38 mouse cellular contexts compared by ENCODE assay signal in the genomic region with DNA sequence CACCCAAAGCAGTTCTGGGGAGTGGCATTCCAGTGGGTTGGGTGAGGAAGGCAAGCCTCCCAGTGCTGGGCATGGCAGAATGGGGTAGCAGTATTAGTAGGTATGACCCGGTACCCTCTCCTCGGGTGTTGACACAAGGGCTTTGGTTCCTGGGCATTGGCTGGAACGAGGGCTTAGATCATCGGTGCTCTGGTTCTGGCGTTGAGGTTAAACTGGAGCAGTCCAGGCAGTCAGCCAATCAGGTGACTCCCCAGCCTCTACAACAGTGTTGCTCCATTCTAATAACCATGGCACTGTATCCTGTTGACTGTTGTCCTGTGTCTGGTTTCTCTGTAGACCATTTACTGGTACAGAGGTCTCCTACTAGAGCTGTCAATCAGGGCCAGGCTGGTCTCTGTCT. TPM values are rescaled to one million over a fixed set of nuclear protein-coding genes. Genes with fewer than 3 reads are reported as not detected.
DNase-seq lines count a peak whose midpoint lies in the region; ATAC-seq and TF ChIP-seq lines count a peak whose summit lies in the region.
"Had no signal": no experiment of that assay in that cellular context is flagged by ENCODE, and none has a peak within 500 bp of the region (broad histone marks: within the 10 kb centered on the region; RNA-seq: fewer than 3 reads in every experiment).

No protein-coding gene starts in this region.

- TF ChIP-seq CTCF in kidney, adult 2 months (conservative IDR thresholded peaks at IDR 0.05; ENCODE audit: insufficient read depth, insufficient read length, low read depth, low read length): no peak

- no peak overlapping the region for H3K9ac ChIP-seq in heart, embryonic 12.5 days
- H3K9ac ChIP-seq: embryonic facial prominence, embryonic 13.5 days; forebrain, embryonic 15.5 days; limb, embryonic 15.5 days; midbrain, embryonic 12.5 days; neural tube, embryonic 12.5 days had no signal

- no peak for ATAC-seq in heart, embryonic 12.5 days (ENCODE audit: insufficient number of reproducible peaks, low FRiP score)
- no peak for ATAC-seq in megakaryocyte, adult 5-6 weeks (ENCODE audit: poor library complexity, severe bottlenecking)
- ATAC-seq: forebrain, embryonic 15.5 days; intestine, embryonic 16.5 days had no signal

- WGBS in heart, embryonic 12.5 days: 84% methylated on average over 5 of the region's 5 CpGs
- 77% methylated on average over 5 of the region's 5 CpGs for WGBS in kidney, adult 2 months

- peaks cover 35% of the 10 kb centered on the region for H3K27me3 ChIP-seq in heart, embryonic 12.5 days (replicated peaks)
- no peaks in the 10 kb centered on the region for H3K27me3 ChIP-seq in kidney, adult 2 months (replicated peaks; ENCODE audit: control insufficient read depth, insufficient read depth, low read length)
- H3K27me3 ChIP-seq: forebrain, embryonic 15.5 days; limb, embryonic 15.5 days; midbrain, embryonic 12.5 days; neural tube, embryonic 12.5 days had no signal

- H3K4me1 ChIP-seq in heart, embryonic 12.5 days (replicated peaks): peaks cover 16% of the 10 kb centered on the region
- H3K4me1 ChIP-seq in kidney, adult 2 months (ENCODE audit: control insufficient read depth, insufficient read depth, low read length): 0 out of 2 replicates have a peak, but pooled peaks cover 2% of the 10 kb centered on the region
- H3K4me1 ChIP-seq in brown adipose tissue, adult 24 weeks (ENCODE audit: control insufficient read depth, insufficient read depth, insufficient read length, low read length): peaks cover 9% of the 10 kb centered on the region
- H3K4me1 ChIP-seq: embryonic facial prominence, embryonic 13.5 days; forebrain, embryonic 15.5 days; limb, embryonic 15.5 days; megakaryocyte, embryonic 14.5 days; neural tube, embryonic 12.5 days had no signal

- H3K4me3 ChIP-seq in heart, embryonic 12.5 days: no peak overlapping the region
- no peak overlapping the region for H3K4me3 ChIP-seq in kidney, adult 2 months (ENCODE audit: insufficient read depth, low read depth, low read length)
- H3K4me3 ChIP-seq in brown adipose tissue, adult 24 weeks (ENCODE audit: insufficient read depth, low read depth, low read length): no peak overlapping the region
- H3K4me3 ChIP-seq: embryonic facial prominence, embryonic 13.5 days; forebrain, embryonic 10.5 days; forebrain, embryonic 15.5 days; limb, embryonic 10.5 days; limb, embryonic 15.5 days; megakaryocyte, embryonic 14.5 days; midbrain, embryonic 12.5 days; myocyte; neural tube, embryonic 12.5 days had no signal

- H3K36me3 ChIP-seq in heart, embryonic 12.5 days: no peaks in the 10 kb centered on the region
- no peaks in the 10 kb centered on the region for H3K36me3 ChIP-seq in kidney, adult 2 months (ENCODE audit: control insufficient read depth, insufficient read depth, low read length)
- H3K36me3 ChIP-seq: embryonic facial prominence, embryonic 13.5 days; forebrain, embryonic 10.5 days; forebrain, embryonic 15.5 days; G1E; limb, embryonic 10.5 days; limb, embryonic 15.5 days; midbrain, embryonic 12.5 days; neural tube, embryonic 12.5 days had no signal

- no peak overlapping the region for H3K4me2 ChIP-seq in heart, embryonic 12.5 days
- H3K4me2 ChIP-seq: embryonic facial prominence, embryonic 13.5 days; forebrain, embryonic 15.5 days; limb, embryonic 15.5 days; midbrain, embryonic 12.5 days; neural tube, embryonic 12.5 days had no signal

- H3K9me3 ChIP-seq in heart, embryonic 12.5 days (replicated peaks): no peaks in the 10 kb centered on the region
- H3K9me3 ChIP-seq: embryonic facial prominence, embryonic 13.5 days; forebrain, embryonic 10.5 days; forebrain, embryonic 15.5 days; G1E; limb, embryonic 10.5 days; limb, embryonic 15.5 days; megakaryocyte, embryonic 14.5 days; midbrain, embryonic 12.5 days; neural tube, embryonic 12.5 days had no signal

- TF ChIP-seq POLR2A in kidney, adult 2 months (IDR thresholded peaks at IDR 0.05; ENCODE audit: low read depth, low read length): no peak

- H3K27ac ChIP-seq in heart, embryonic 12.5 days (ENCODE audit: poor library complexity, severe bottlenecking): no peak overlapping the region
- no peak overlapping the region for H3K27ac ChIP-seq in kidney, adult 2 months (ENCODE audit: insufficient read depth, low read depth, low read length)
- peak overlapping the region; percentile 88 for H3K27ac ChIP-seq in brown adipose tissue, adult 24 weeks (replicated peaks; ENCODE audit: low read depth, low read length)
- H3K27ac ChIP-seq: embryonic facial prominence, embryonic 13.5 days; forebrain, embryonic 10.5 days; forebrain, embryonic 15.5 days; limb, embryonic 10.5 days; limb, embryonic 15.5 days; midbrain, embryonic 12.5 days; neural tube, embryonic 12.5 days had no signal

- DNase-seq in adrenal gland, postnatal 10 days: peak; percentile 68
- no peak for DNase-seq in adrenal gland, postnatal 4 days (ENCODE audit: low spot score in 2 of 2)
- peak; percentile 97 for DNase-seq in heart, adult 11 months
- DNase-seq in kidney, adult 2 months: peak; percentile 17
- DNase-seq in kidney, postnatal 10 days: no peak
- DNase-seq: cerebellum, adult 11-12 months; cerebellum, adult 9-11 months; embryo, embryonic 11 days; kidney, adult 9 months; kidney, postnatal 14 days; layer of hippocampus, adult 9-11 months; lung, postnatal 36 days; right cerebral cortex, adult 18-20 months; spleen, adult 18-20 months; thymus, postnatal 14 days had no signal

RNA-seq across cellular contexts. Expression of a gene that starts 5.0 kb away (rescaled TPM):
- total RNA-seq in adrenal gland, postnatal 10 days (2021): not detected
- not detected for total RNA-seq in adrenal gland, postnatal 4 days (2021)
- 0.09 TPM in 1 of 2 replicates, not detected in the other for polyA plus RNA-seq in heart, embryonic 12.5 days (2016; fragmentation: Nextera tagmentation; extraction: Ambion mirVana)
- not detected in 2 replicates for polyA plus RNA-seq in kidney, adult 2 months (2012; rRNA removed)
- not detected in 2 replicates for polyA plus RNA-seq in brown adipose tissue, adult 24 weeks (2012; ENCODE audit: insufficient read depth, insufficient read length, missing spikeins)
- not detected in 2 replicates for total RNA-seq in megakaryocyte, adult 5-6 weeks (2015)
- total RNA-seq in megakaryocyte, adult 5-6 weeks (2017): not detected in 2 replicates
- total RNA-seq: G1E; gastrocnemius, adult 8-10 months; granulocyte monocyte progenitor cell, adult 5-6 weeks; left cerebral cortex, postnatal 10 days had no signal
- polyA plus RNA-seq: embryonic facial prominence, embryonic 13.5 days; forebrain, embryonic 15.5 days; frontal cortex, adult 2 months; G1E; heart, postnatal 0 days; hindbrain, embryonic 11.5 days; limb, embryonic 10.5 days; liver, embryonic 16.5 days; lung, embryonic 16.5 days; myocyte; urinary bladder, adult 2 months had no signal

RNA-seq across cellular contexts. Expression of a gene that starts 12.6 kb away (rescaled TPM):
- total RNA-seq in adrenal gland, postnatal 10 days (2021): 10 to 100 TPM; 10.1 to 13.0 TPM
- 10 to 100 TPM; 19.5 to 23.6 TPM for total RNA-seq in adrenal gland, postnatal 4 days (2021)
- polyA plus RNA-seq in heart, embryonic 12.5 days (2016; fragmentation: Nextera tagmentation; extraction: Ambion mirVana): 8.1 and 8.6 TPM in 2 replicates
- polyA plus RNA-seq in kidney, adult 2 months (2012; rRNA removed): 10.2 and 12.8 TPM in 2 replicates
- 0.92 and 1.8 TPM in 2 replicates for polyA plus RNA-seq in brown adipose tissue, adult 24 weeks (2012; ENCODE audit: insufficient read depth, insufficient read length, missing spikeins)
- 2.5 and 3.1 TPM in 2 replicates for total RNA-seq in megakaryocyte, adult 5-6 weeks (2015)
- total RNA-seq in megakaryocyte, adult 5-6 weeks (2017): 5.5 and 5.8 TPM in 2 replicates

RNA-seq across cellular contexts. Expression of a gene that starts 17.9 kb away (rescaled TPM):
- total RNA-seq in adrenal gland, postnatal 10 days (2021): under 1 TPM; 0.42 to 0.79 TPM
- total RNA-seq in adrenal gland, postnatal 4 days (2021): under 1 TPM; 0.59 to 0.81 TPM
- not detected in 2 replicates for polyA plus RNA-seq in heart, embryonic 12.5 days (2016; fragmentation: Nextera tagmentation; extraction: Ambion mirVana)
- 0.56 and 0.58 TPM in 2 replicates for polyA plus RNA-seq in kidney, adult 2 months (2012; rRNA removed)
- 1.9 TPM in 2 replicates for polyA plus RNA-seq in brown adipose tissue, adult 24 weeks (2012; ENCODE audit: insufficient read depth, insufficient read length, missing spikeins)
- total RNA-seq in megakaryocyte, adult 5-6 weeks (2015): not detected in 2 replicates
- total RNA-seq in megakaryocyte, adult 5-6 weeks (2017): not detected in 2 replicates
- total RNA-seq: granulocyte monocyte progenitor cell, adult 5-6 weeks had no signal
- polyA plus RNA-seq: G1E; hindbrain, embryonic 11.5 days; limb, embryonic 10.5 days; liver, embryonic 16.5 days; midbrain, embryonic 12.5 days; myocyte had no signal

RNA-seq across cellular contexts. Expression of a gene that starts 42.6 kb away (rescaled TPM):
- not detected for total RNA-seq in adrenal gland, postnatal 10 days (2021)
- under 1 TPM in 1 of 2 experiments, not detected in 1; 0.17 TPM for total RNA-seq in adrenal gland, postnatal 4 days (2021)
- 0.18 and 0.23 TPM in 2 replicates for polyA plus RNA-seq in heart, embryonic 12.5 days (2016; fragmentation: Nextera tagmentation; extraction: Ambion mirVana)
- polyA plus RNA-seq in kidney, adult 2 months (2012; rRNA removed): 0.42 and 0.57 TPM in 2 replicates
- not detected in 2 replicates for polyA plus RNA-seq in brown adipose tissue, adult 24 weeks (2012; ENCODE audit: insufficient read depth, insufficient read length, missing spikeins)
- not detected in 2 replicates for total RNA-seq in megakaryocyte, adult 5-6 weeks (2015)
- 0.33 TPM in 1 of 2 replicates, not detected in the other for total RNA-seq in megakaryocyte, adult 5-6 weeks (2017)
- total RNA-seq: gastrocnemius, adult 8-10 months; granulocyte monocyte progenitor cell, adult 5-6 weeks; left cerebral cortex, postnatal 10 days had no signal

RNA-seq across cellular contexts. Expression of a gene that starts 42.6 kb away (rescaled TPM):
- total RNA-seq in adrenal gland, postnatal 10 days (2021): 10 to 100 TPM; 24.8 to 28.0 TPM
- total RNA-seq in adrenal gland, postnatal 4 days (2021): 10 to 100 TPM; 42.5 to 44.5 TPM
- 38.3 and 41.9 TPM in 2 replicates for polyA plus RNA-seq in heart, embryonic 12.5 days (2016; fragmentation: Nextera tagmentation; extraction: Ambion mirVana)
- polyA plus RNA-seq in kidney, adult 2 months (2012; rRNA removed): 20.0 and 23.1 TPM in 2 replicates
- 7.8 and 9.6 TPM in 2 replicates for polyA plus RNA-seq in brown adipose tissue, adult 24 weeks (2012; ENCODE audit: insufficient read depth, insufficient read length, missing spikeins)
- 9.1 and 11.5 TPM in 2 replicates for total RNA-seq in megakaryocyte, adult 5-6 weeks (2015)
- total RNA-seq in megakaryocyte, adult 5-6 weeks (2017): 32.3 and 40.9 TPM in 2 replicates

Comparison
In these comparisons a context has a peak if more than half of its experiments do, and no peak if none do; other contexts are left out.
1. DNase-seq: peak in adrenal gland, postnatal 10 days (single experiment), heart, adult 11 months (single experiment) and kidney, adult 2 months (single experiment); none in adrenal gland, postnatal 4 days (0 of 2) and kidney, postnatal 10 days (single experiment).